9 mouse cellular contexts compared by ENCODE assay signal in the genomic region with DNA sequence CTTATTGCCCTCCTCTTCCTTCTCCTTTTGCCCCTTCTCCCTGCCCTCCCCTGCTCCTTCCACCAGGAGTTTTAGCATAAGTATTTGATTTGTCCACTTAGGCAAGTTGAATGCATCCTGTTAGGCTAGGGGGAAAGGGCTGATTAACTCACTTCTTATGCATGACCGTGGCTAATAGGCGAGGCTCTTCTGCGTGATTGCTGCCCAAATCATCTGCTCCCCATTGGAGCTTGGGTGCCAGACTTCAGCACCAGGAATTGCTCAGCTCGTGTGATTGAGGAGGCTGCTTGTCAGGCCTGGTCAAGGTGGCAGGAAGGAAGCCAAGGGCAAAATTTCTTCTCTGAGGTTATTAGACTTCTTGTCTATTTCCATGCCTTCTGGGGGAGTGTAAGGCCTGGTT. TPM values are rescaled to one million over a fixed set of nuclear protein-coding genes. Genes with fewer than 3 reads are reported as not detected.
DNase-seq lines count a peak whose midpoint lies in the region; ATAC-seq and TF ChIP-seq lines count a peak whose summit lies in the region.
"Had no signal": no experiment of that assay in that cellular context is flagged by ENCODE, and none has a peak within 500 bp of the region (broad histone marks: within the 10 kb centered on the region; RNA-seq: fewer than 3 reads in every experiment).

No protein-coding gene starts in this region.

- DNase-seq in heart, embryonic 10.5 days (ENCODE audit: low spot score), result no peak
- no peak for DNase-seq in heart, postnatal 4 days
- no peak for DNase-seq in layer of hippocampus, adult 2 months (ENCODE audit: low spot score in 2 of 2)
- no peak for DNase-seq in layer of hippocampus, postnatal 10 days (ENCODE audit: low spot score in 2 of 2)
- DNase-seq: liver, postnatal 0 days had no signal

- H3K36me3 ChIP-seq in heart, embryonic 10.5 days, result peaks cover 22% of the 10 kb centered on the region
- 0 out of 2 replicates have a peak, but pooled peaks cover 5% of the 10 kb centered on the region for H3K36me3 ChIP-seq in heart, embryonic 16.5 days (ENCODE audit: control insufficient read depth, insufficient read depth)
- H3K36me3 ChIP-seq in midbrain, embryonic 16.5 days (ENCODE audit: control insufficient read depth, insufficient read depth, low read length), result no peaks in the 10 kb centered on the region

- no peaks in the 10 kb centered on the region for H3K27me3 ChIP-seq in heart, embryonic 10.5 days (ENCODE audit: insufficient read depth, poor library complexity, severe bottlenecking)
- H3K27me3 ChIP-seq in heart, embryonic 16.5 days (ENCODE audit: control insufficient read depth, insufficient read depth, low read length), result no peaks in the 10 kb centered on the region
- H3K27me3 ChIP-seq in midbrain, embryonic 16.5 days (ENCODE audit: control insufficient read depth, insufficient read depth, low read depth, low read length), result no peaks in the 10 kb centered on the region

- no peak overlapping the region for H3K4me3 ChIP-seq in heart, embryonic 10.5 days
- H3K4me3 ChIP-seq in layer of hippocampus, adult 2 months, result no peak overlapping the region
- no peak overlapping the region for H3K4me3 ChIP-seq in bone marrow macrophage, adult 2 months (ENCODE audit: insufficient read depth, low read length)
- H3K4me3 ChIP-seq in heart, embryonic 16.5 days (ENCODE audit: low read length), result no peak overlapping the region
- no peak overlapping the region for H3K4me3 ChIP-seq in midbrain, embryonic 16.5 days (ENCODE audit: low read depth, low read length)
- H3K4me3 ChIP-seq: left cerebral cortex, adult 2 months had no signal

- ATAC-seq in heart, embryonic 16.5 days (replicated peaks; ENCODE audit: extremely low read depth, insufficient read depth, low FRiP score), result no peak
- no peak for ATAC-seq in midbrain, embryonic 16.5 days
- ATAC-seq: liver, postnatal 0 days had no signal

- 0 out of 2 replicates have a peak overlapping the region, but pooled peaks have one; percentile 32 for H3K27ac ChIP-seq in heart, embryonic 10.5 days
- H3K27ac ChIP-seq in layer of hippocampus, adult 2 months, result peak overlapping the region; percentile 94
- H3K27ac ChIP-seq in bone marrow macrophage, adult 2 months (ENCODE audit: insufficient read depth, low read depth, low read length), result peak overlapping the region; percentile 73
- H3K27ac ChIP-seq in heart, embryonic 16.5 days (ENCODE audit: low read length), result peak overlapping the region; percentile 51
- H3K27ac ChIP-seq in midbrain, embryonic 16.5 days (ENCODE audit: low read length), result no peak overlapping the region
- H3K27ac ChIP-seq: left cerebral cortex, adult 2 months had no signal

- no peak for TF ChIP-seq POLR2A in bone marrow macrophage, adult 2 months (IDR thresholded peaks at IDR 0.05; ENCODE audit: borderline replicate concordance, low read depth, low read length)

- H3K9ac ChIP-seq in heart, embryonic 16.5 days (ENCODE audit: low read length), result 0 out of 2 replicates have a peak overlapping the region, but pooled peaks have one; percentile 12
- H3K9ac ChIP-seq in midbrain, embryonic 16.5 days (ENCODE audit: low read depth, low read length), result no peak overlapping the region
- H3K9ac ChIP-seq: liver, postnatal 0 days had no signal

- H3K4me1 ChIP-seq in heart, embryonic 10.5 days, result peaks cover 96% of the 10 kb centered on the region
- H3K4me1 ChIP-seq in bone marrow macrophage, adult 2 months (ENCODE audit: control insufficient read depth, insufficient read depth, low read length), result peaks cover 74% of the 10 kb centered on the region
- H3K4me1 ChIP-seq in heart, embryonic 16.5 days (ENCODE audit: control insufficient read depth, insufficient read depth, low read length), result peaks cover 80% of the 10 kb centered on the region
- peaks cover 27% of the 10 kb centered on the region for H3K4me1 ChIP-seq in midbrain, embryonic 16.5 days (ENCODE audit: control insufficient read depth, insufficient read depth, low read length)

- 47% methylated on average over 4 of the region's 4 CpGs for WGBS in heart, embryonic 10.5 days
- 35% methylated on average over 4 of the region's 4 CpGs for WGBS in heart, embryonic 16.5 days
- WGBS in midbrain, embryonic 16.5 days, result 20% methylated on average over 4 of the region's 4 CpGs

- no peaks in the 10 kb centered on the region for H3K9me3 ChIP-seq in heart, embryonic 10.5 days
- H3K9me3 ChIP-seq in heart, embryonic 16.5 days (replicated peaks; ENCODE audit: control insufficient read depth, low read length), result no peaks in the 10 kb centered on the region
- no peaks in the 10 kb centered on the region for H3K9me3 ChIP-seq in midbrain, embryonic 16.5 days (replicated peaks; ENCODE audit: control insufficient read depth, low read length, poor library complexity, severe bottlenecking)

- no peak for TF ChIP-seq CTCF in layer of hippocampus, adult 2 months (conservative IDR thresholded peaks at IDR 0.05)
- TF ChIP-seq CTCF in bone marrow macrophage, adult 2 months (IDR thresholded peaks at IDR 0.05; ENCODE audit: low read depth, low read length), result no peak

- H3K4me2 ChIP-seq in heart, embryonic 16.5 days (ENCODE audit: low read depth, low read length), result no peak overlapping the region
- H3K4me2 ChIP-seq in midbrain, embryonic 16.5 days (ENCODE audit: low read length), result no peak overlapping the region

RNA-seq across cellular contexts. Expression of a gene that starts 19.8 kb away (rescaled TPM):
- 160 and 178 TPM in 2 replicates for polyA plus RNA-seq in heart, embryonic 10.5 days (2016; fragmentation: Nextera tagmentation; extraction: Ambion mirVana)
- 100 to 1,000 TPM; 255 to 279 TPM for total RNA-seq in heart, postnatal 4 days (2021)
- 100 to 1,000 TPM; 350 to 351 TPM for total RNA-seq in layer of hippocampus, adult 2 months (2021)
- 100 to 1,000 TPM; 224 to 231 TPM for total RNA-seq in layer of hippocampus, postnatal 10 days (2021)
- 351 and 354 TPM in 2 replicates for polyA plus RNA-seq in bone marrow macrophage, adult 2 months (2012; ENCODE audit: insufficient read depth, insufficient read length, missing spikeins)
- 141 and 176 TPM in 2 replicates for polyA plus RNA-seq in heart, embryonic 16.5 days (2015; fragmentation: Nextera tagmentation; extraction: Ambion mirVana)
- polyA plus RNA-seq in midbrain, embryonic 16.5 days (2015; fragmentation: Nextera tagmentation; extraction: Ambion mirVana), result 107 and 117 TPM in 2 replicates
